Mouse (Mus musculus) embryonic facial prominence, embryonic 13.5 days (tissue): Measurements from ENCODE around the gene Asb1. TPM values are rescaled to one million over a fixed set of nuclear protein-coding genes. Genes with fewer than 3 reads are reported as not detected.

Source experiments
- ATAC-seq: fragments of 200-750 bp; cut with Nextera tagmentation; 2 replicates; pipeline ENCODE4 v1.8.0; 2017; ENCODE audit warnings: low read depth; ENCODE audit not compliant: insufficient number of reproducible peaks, insufficient read depth, low FRiP score, low TSS enrichment
- H3K27ac ChIP-seq: fragments of 300-500 bp; sonication (generic); 2 replicates; pipeline ENCODE4 v1.5.1; 2015; ENCODE audit warnings: moderate library complexity, mild to moderate bottlenecking, inconsistent platforms
- H3K27me3 ChIP-seq: fragments of 300-500 bp; sonication (generic); 2 replicates; pipeline ENCODE4 v1.6.1; 2015; ENCODE audit warnings: mild to moderate bottlenecking, inconsistent platforms
- H3K36me3 ChIP-seq: fragments of 300-500 bp; sonication (generic); 2 replicates; pipeline ENCODE4 v1.6.1; 2015; ENCODE audit warnings: mild to moderate bottlenecking, inconsistent platforms
- H3K4me1 ChIP-seq: fragments of 300-500 bp; sonication (generic); 2 replicates; pipeline ENCODE4 v1.6.1; 2015; ENCODE audit warnings: inconsistent platforms
- H3K4me2 ChIP-seq: fragments of 300-500 bp; sonication (generic); 2 replicates; pipeline ENCODE4 v1.6.1; 2015; ENCODE audit warnings: moderate library complexity, mild to moderate bottlenecking, inconsistent platforms
- H3K4me3 ChIP-seq: fragments of 300-500 bp; sonication (generic); 2 replicates; pipeline ENCODE4 v1.5.1; 2015; ENCODE audit warnings: mild to moderate bottlenecking, inconsistent platforms
- H3K9ac ChIP-seq: fragments of 300-500 bp; sonication (generic); 2 replicates; pipeline ENCODE4 v1.6.1; 2015; ENCODE audit warnings: mild to moderate bottlenecking, inconsistent platforms
- H3K9me3 ChIP-seq: fragments of 300-500 bp; sonication (generic); 2 replicates; pipeline ENCODE4 v1.6.1; 2016; ENCODE audit warnings: inconsistent platforms
- WGBS: fragments of 180-500 bp; shearing (Covaris S2); methylation state at CpG from one replicate; pipeline ENCODE4 v1.1.7; 2015; ENCODE audit warnings: mixed read lengths; 5-methylcytosine and 5-hydroxymethylcytosine counted together
- polyA plus RNA-seq: library from polyadenylated mRNA; unstranded; fragments of >200 nt; fragmentation: Nextera tagmentation; extraction: Ambion mirVana; gene quantifications from 2 replicates; pipeline ENCODE4 v1.2.1, GENCODE M21; 2015

The Asb1 gene
- 5.2 and 5.3 TPM in 2 replicates for polyA plus RNA-seq

DNA sequence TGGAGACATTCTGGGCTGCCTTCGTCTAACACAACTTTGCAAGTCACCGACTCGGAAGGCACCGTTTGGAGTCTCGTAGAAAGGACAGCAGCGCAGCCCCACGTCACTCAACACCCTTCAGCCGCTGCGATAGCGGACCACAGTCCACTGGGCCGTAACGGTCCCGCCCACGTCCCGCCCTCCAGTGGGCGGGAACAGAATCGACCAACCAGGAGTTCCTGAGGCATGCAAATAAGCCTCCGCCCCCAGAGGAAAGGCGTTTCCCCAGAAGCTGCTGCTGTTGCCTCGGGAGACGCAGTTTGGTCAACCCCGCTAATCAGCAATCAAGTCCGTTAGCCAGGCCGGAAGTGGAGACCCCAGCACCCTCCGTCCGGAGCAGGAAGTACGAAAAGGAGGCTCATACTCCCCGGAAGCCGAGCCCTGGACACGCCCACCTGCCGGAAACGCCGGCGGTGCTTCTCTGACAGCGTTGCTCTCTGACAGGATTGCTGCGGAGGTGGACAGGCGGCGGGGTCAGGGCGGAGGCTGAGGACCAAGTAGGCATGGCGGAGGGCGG lies at the start of gene Asb1:
Gene Asb1 (plus strand): TSS at position 274 of the 556 bp plus-strand sequence.
- Histone ChIP-seq H3K27me3 (peaks cover 44% of the 10 kb centered on the region), H3K4me2 (peak within 1 kb of the TSS; percentile 99), H3K36me3 (peaks cover 9% of the 10 kb centered on the region), H3K4me1 (peaks cover 22% of the 10 kb centered on the region), H3K4me3 (peak within 1 kb of the TSS; percentile 81), H3K27ac (no peak within 1 kb of the TSS), H3K9me3 (no peaks in the 10 kb centered on the region), H3K9ac (peak within 1 kb of the TSS; percentile 82)
- WGBS: under 1% methylated on average over 41 of the region's 41 CpGs
- ATAC-seq: peak; percentile 88

DNA sequence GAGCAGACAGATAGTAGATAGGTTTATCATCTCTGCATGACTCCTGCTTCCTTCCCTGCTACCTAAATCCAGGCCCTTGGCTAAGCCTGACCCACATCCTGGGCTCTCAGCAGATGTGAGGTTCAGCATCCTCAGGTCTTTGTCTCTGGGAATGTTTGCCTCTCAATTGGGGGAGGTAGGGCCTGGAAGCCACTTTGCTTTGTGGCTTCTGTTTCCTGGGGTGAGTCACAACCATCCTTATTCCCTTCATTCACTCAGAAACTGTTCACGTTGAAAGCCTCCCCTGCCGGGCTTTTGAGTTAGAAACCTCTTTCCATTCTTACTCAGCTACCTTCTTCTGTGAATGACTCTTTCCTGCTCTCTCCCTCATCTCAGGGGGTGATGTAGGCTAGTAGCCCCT lies 47.6 kb upstream of the Asb1 start:
- Histone ChIP-seq H3K4me1 (peaks cover 15% of the 10 kb centered on the region), H3K9ac (no peak overlapping the region)
- ATAC-seq: no peak

GRCm38 (mm10) chr1:91493938-91494337 lies 46.4 kb upstream of the Asb1 start:
- Histone ChIP-seq H3K9ac (peak overlapping the region; percentile 88), H3K27ac (no peak overlapping the region)
- 37% methylated on average over 3 of the region's 3 CpGs for WGBS

More for the DNA sequence above, 47.6 kb upstream of the Asb1 start:
- Histone ChIP-seq H3K4me2 (no peak overlapping the region), H3K27ac (no peak overlapping the region), H3K36me3 (no peaks in the 10 kb centered on the region), H3K4me3 (no peak overlapping the region), H3K9me3 (no peaks in the 10 kb centered on the region), H3K27me3 (peaks cover 6% of the 10 kb centered on the region; the same call in 1 of the 2 replicates)
- 28% methylated on average over 2 of the region's 2 CpGs for WGBS

GRCm38 (mm10) chr1:91494457-91495140 lies 45.7 kb upstream of the Asb1 start, which contains the start of gene Traf3ip1:
Gene Traf3ip1, plus strand, starts transcription at chr1:91494647.
- H3K4me2 ChIP-seq: peak within 1 kb of the TSS; percentile 88
- under 1% methylated on average over 79 of the region's 79 CpGs for WGBS
- H3K27ac ChIP-seq: no peak within 1 kb of the TSS
- H3K9ac ChIP-seq: peak within 1 kb of the TSS; percentile 88
- H3K36me3 ChIP-seq: peaks cover 2% of the 10 kb centered on the region; the same call in 1 of the 2 replicates
- no peaks in the 10 kb centered on the region for H3K9me3 ChIP-seq
- H3K4me1 ChIP-seq: peaks cover 15% of the 10 kb centered on the region
- ATAC-seq: peak; percentile 92
- H3K27me3 ChIP-seq: peaks cover 6% of the 10 kb centered on the region; the same call in 1 of the 2 replicates
- H3K4me3 ChIP-seq: peak within 1 kb of the TSS; percentile 93

More at GRCm38 (mm10) chr1:91493938-91494337, 46.4 kb upstream of the Asb1 start:
- ATAC-seq: no peak; the same call in 1 of the 2 replicates
- peak overlapping the region; percentile 93 for H3K4me3 ChIP-seq
- H3K4me2 ChIP-seq: peak overlapping the region; percentile 88
- peaks cover 15% of the 10 kb centered on the region for H3K4me1 ChIP-seq
- H3K27me3 ChIP-seq: peaks cover 6% of the 10 kb centered on the region; the same call in 1 of the 2 replicates
- no peaks in the 10 kb centered on the region for H3K36me3 ChIP-seq
- no peaks in the 10 kb centered on the region for H3K9me3 ChIP-seq

GRCm38 (mm10) chr1:91495321-91495720 lies 45.0 kb upstream of the Asb1 start:
- peak overlapping the region; percentile 93 for H3K4me3 ChIP-seq
- 52% methylated on average over 5 of the region's 5 CpGs for WGBS
- ATAC-seq: no peak
- no peak overlapping the region for H3K27ac ChIP-seq
- H3K4me1 ChIP-seq: peaks cover 15% of the 10 kb centered on the region
- H3K36me3 ChIP-seq: peaks cover 9% of the 10 kb centered on the region
- H3K9me3 ChIP-seq: no peaks in the 10 kb centered on the region
- H3K4me2 ChIP-seq: peak overlapping the region; percentile 88
- peaks cover 6% of the 10 kb centered on the region; the same call in 1 of the 2 replicates for H3K27me3 ChIP-seq
- H3K9ac ChIP-seq: peak overlapping the region; percentile 88

- Histone ChIP-seq H3K4me3 (no peak overlapping the region), H3K27me3 (peaks cover 3% of the 10 kb centered on the region; the same call in 1 of the 2 replicates), H3K27ac (no peak overlapping the region), H3K9ac (no peak overlapping the region), H3K4me1 (peaks cover 15% of the 10 kb centered on the region), H3K9me3 (no peaks in the 10 kb centered on the region), H3K4me2 (no peak overlapping the region), H3K36me3 (peaks cover 37% of the 10 kb centered on the region)
- 92% methylated on average over 6 of the region's 6 CpGs for WGBS
- ATAC-seq: no peak
These were observed 41.8 kb upstream of the Asb1 start for GRCm38 (mm10) chr1:91498579-91498978.

GRCm38 (mm10) chr1:91504615-91505014 lies 35.7 kb upstream of the Asb1 start:
- Histone ChIP-seq H3K4me1 (no peaks in the 10 kb centered on the region), H3K4me3 (no peak overlapping the region), H3K36me3 (peaks cover 74% of the 10 kb centered on the region), H3K27ac (no peak overlapping the region), H3K9me3 (no peaks in the 10 kb centered on the region), H3K4me2 (no peak overlapping the region), H3K27me3 (no peaks in the 10 kb centered on the region), H3K9ac (no peak overlapping the region)
- ATAC-seq: no peak
- 70% methylated on average over 3 of the region's 3 CpGs for WGBS

DNA sequence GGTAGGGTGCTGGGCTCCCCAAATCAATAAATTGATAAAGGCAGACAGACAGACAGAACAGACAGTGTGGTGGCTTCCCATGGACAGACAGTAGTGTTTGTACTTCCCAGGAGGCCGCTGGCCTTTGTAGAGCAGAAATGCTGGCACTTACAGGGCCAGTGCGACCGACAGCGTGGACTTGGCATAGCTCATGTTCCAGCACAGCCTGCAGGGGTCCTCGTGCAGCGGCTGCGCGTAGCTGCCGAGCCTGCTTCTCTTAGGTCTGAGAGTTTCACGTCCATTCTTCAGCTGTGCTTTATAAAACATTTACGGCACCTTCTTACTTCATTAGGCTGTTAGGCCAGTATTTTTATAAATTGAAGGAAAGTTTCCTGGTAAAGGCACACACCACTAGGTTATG lies 25.4 kb upstream of the Asb1 start:
- WGBS: 77% methylated on average over 11 of the region's 11 CpGs
- no peaks in the 10 kb centered on the region for H3K9me3 ChIP-seq
- H3K4me3 ChIP-seq: no peak overlapping the region
- no peaks in the 10 kb centered on the region for H3K4me1 ChIP-seq
- no peaks in the 10 kb centered on the region for H3K27me3 ChIP-seq
- peaks cover 39% of the 10 kb centered on the region for H3K36me3 ChIP-seq
- no peak overlapping the region for H3K9ac ChIP-seq
- no peak overlapping the region for H3K4me2 ChIP-seq
- peak overlapping the region; percentile 33; the same call in 1 of the 2 replicates for H3K27ac ChIP-seq
- no peak for ATAC-seq

DNA sequence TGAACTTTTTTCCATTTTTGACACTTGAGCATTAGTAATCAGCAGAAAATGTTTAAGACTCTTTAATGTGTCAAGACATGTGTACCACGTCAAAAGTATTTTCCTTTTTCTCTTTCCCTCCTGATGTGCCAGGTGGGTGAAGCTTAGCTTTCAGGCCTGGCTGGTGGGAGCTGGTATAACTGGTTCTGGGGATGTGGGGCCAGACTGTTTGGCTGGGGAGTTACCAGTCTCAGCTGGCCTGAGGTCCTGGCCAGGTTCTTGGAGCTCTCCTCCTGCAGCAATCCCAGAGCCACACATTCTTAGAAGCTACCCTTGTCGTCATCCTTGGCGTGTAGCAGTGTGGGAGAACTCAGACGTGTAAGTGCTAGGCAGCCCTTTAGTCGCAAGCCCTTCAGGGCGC lies 24.7 kb upstream of the Asb1 start:
- no peak for ATAC-seq
- WGBS: 77% methylated on average over 6 of the region's 6 CpGs
- H3K9ac ChIP-seq: no peak overlapping the region
- H3K4me1 ChIP-seq: no peaks in the 10 kb centered on the region
- H3K27ac ChIP-seq: peak overlapping the region; percentile 68
- H3K27me3 ChIP-seq: no peaks in the 10 kb centered on the region
- no peaks in the 10 kb centered on the region for H3K9me3 ChIP-seq
- H3K4me2 ChIP-seq: no peak overlapping the region
- no peak overlapping the region for H3K4me3 ChIP-seq
- H3K36me3 ChIP-seq: peaks cover 39% of the 10 kb centered on the region

DNA sequence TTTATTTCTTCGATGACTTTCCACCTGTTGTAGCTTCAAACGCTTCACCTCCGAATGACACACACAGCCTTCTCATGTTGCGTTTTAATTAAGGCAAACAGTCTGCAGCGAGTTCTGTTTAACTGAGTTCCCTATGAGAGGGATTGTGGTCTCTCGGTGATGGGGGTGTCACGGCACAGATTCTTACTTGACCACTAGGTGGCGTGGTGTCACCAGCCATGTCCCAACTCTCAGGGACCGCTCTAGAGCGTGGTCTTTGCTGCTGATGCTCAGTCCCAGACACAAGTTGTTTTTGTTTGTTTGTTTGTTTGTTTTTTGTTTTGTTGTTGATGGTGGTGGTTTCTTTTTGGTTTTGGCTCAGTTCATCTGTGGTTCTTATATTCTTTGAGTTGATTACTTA lies 16.6 kb upstream of the Asb1 start:
- ATAC-seq: no peak
- H3K4me1 ChIP-seq: no peaks in the 10 kb centered on the region
- H3K9me3 ChIP-seq: no peaks in the 10 kb centered on the region
- WGBS: 10% methylated on average over 10 of the region's 10 CpGs
- no peaks in the 10 kb centered on the region for H3K27me3 ChIP-seq
- no peak overlapping the region for H3K4me3 ChIP-seq
- H3K9ac ChIP-seq: no peak overlapping the region
- H3K27ac ChIP-seq: no peak overlapping the region
- peaks cover 75% of the 10 kb centered on the region for H3K36me3 ChIP-seq
- no peak overlapping the region for H3K4me2 ChIP-seq

DNA sequence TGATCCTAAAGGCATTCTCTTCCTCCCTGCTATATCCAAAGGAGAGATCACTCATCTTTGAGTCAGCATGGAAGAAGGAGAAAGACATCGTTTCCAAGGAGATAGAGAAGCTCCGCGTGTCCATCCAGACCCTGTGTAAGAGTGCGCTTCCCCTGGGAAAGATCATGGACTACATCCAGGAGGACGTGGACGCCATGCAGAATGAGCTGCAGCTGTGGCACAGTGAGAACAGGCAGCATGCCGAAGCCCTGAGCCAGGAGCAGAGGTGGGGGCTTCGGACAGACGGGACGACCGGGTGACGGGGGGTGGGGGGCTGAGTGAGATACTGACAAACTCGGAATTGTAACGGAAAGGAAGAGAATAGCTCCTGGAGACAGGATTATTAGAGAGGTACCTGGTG lies 14.5 kb upstream of the Asb1 start:
- peaks cover 61% of the 10 kb centered on the region for H3K36me3 ChIP-seq
- WGBS: 78% methylated on average over 14 of the region's 14 CpGs
- no peak overlapping the region for H3K4me2 ChIP-seq
- ATAC-seq: no peak
- no peak overlapping the region for H3K4me3 ChIP-seq
- H3K4me1 ChIP-seq: no peaks in the 10 kb centered on the region
- no peaks in the 10 kb centered on the region for H3K9me3 ChIP-seq
- H3K9ac ChIP-seq: no peak overlapping the region
- no peak overlapping the region for H3K27ac ChIP-seq
- no peaks in the 10 kb centered on the region for H3K27me3 ChIP-seq

GRCm38 (mm10) chr1:91530166-91530565 lies 10.2 kb upstream of the Asb1 start:
- no peak overlapping the region for H3K4me3 ChIP-seq
- ATAC-seq: no peak
- no peaks in the 10 kb centered on the region for H3K9me3 ChIP-seq
- H3K4me1 ChIP-seq: 0 out of 2 replicates have a peak, but pooled peaks cover 3% of the 10 kb centered on the region
- no peak overlapping the region for H3K27ac ChIP-seq
- no peaks in the 10 kb centered on the region for H3K27me3 ChIP-seq
- 87% methylated on average over 9 of the region's 9 CpGs for WGBS
- H3K36me3 ChIP-seq: peaks cover 36% of the 10 kb centered on the region
- H3K9ac ChIP-seq: no peak overlapping the region
- H3K4me2 ChIP-seq: no peak overlapping the region
